Mouse (Mus musculus) heart, embryonic 11.5 days (tissue): Measurements from ENCODE around the gene Pbx1. TPM values are rescaled to one million over a fixed set of nuclear protein-coding genes. Genes with fewer than 3 reads are reported as not detected.

Experiments used
- ATAC-seq: fragments of 200-750 bp; cut with Nextera tagmentation; replicated peaks from 2 replicates; pipeline ENCODE4 v1.8.0; 2017; ENCODE audit warnings: moderate library complexity; ENCODE audit not compliant: insufficient number of reproducible peaks, low FRiP score, low TSS enrichment
- H3K27ac ChIP-seq: fragments of 300-500 bp; sonication (generic); 2 replicates; pipeline ENCODE4 v1.5.1; 2014; ENCODE audit warnings: mild to moderate bottlenecking, low read depth, low read length
- H3K27me3 ChIP-seq: fragments of 300-500 bp; sonication (generic); 2 replicates; pipeline ENCODE4 v1.6.1; 2014; ENCODE audit warnings: mild to moderate bottlenecking, low read length, mixed read lengths; ENCODE audit not compliant: control insufficient read depth, insufficient read depth
- H3K36me3 ChIP-seq: fragments of 300-500 bp; sonication (generic); 2 replicates; pipeline ENCODE4 v1.6.1; 2014; ENCODE audit warnings: mild to moderate bottlenecking, low read length, moderate library complexity, mixed read lengths; ENCODE audit not compliant: control insufficient read depth, insufficient read depth
- H3K4me1 ChIP-seq: fragments of 300-500 bp; sonication (generic); 2 replicates; pipeline ENCODE4 v1.6.1; 2014; ENCODE audit warnings: low read length; ENCODE audit not compliant: control insufficient read depth, insufficient read depth
- H3K4me2 ChIP-seq: fragments of 300-500 bp; sonication (generic); 2 replicates; pipeline ENCODE4 v1.6.1; 2014; ENCODE audit warnings: mild to moderate bottlenecking, moderate library complexity
- H3K4me3 ChIP-seq: fragments of 300-500 bp; sonication (generic); 2 replicates; pipeline ENCODE4 v1.5.1; 2014; ENCODE audit warnings: low read depth, low read length
- H3K9ac ChIP-seq: fragments of 300-500 bp; sonication (generic); 2 replicates; pipeline ENCODE4 v1.6.1; 2014; ENCODE audit warnings: mild to moderate bottlenecking, low read depth, low read length, moderate library complexity
- H3K9me3 ChIP-seq: fragments of 300-500 bp; sonication (generic); replicated peaks from 2 replicates; pipeline ENCODE4 v1.6.1; 2016; ENCODE audit warnings: low read length; ENCODE audit not compliant: control insufficient read depth
- WGBS: fragments of 180-500 bp; shearing (Covaris S2); extraction: QIAGEN DNeasy Blood & Tissue Kit; methylation state at CpG from one replicate; pipeline ENCODE4 v1.1.7; 2014; ENCODE audit not compliant: insufficient replicate concordance; 5-methylcytosine and 5-hydroxymethylcytosine counted together
- polyA plus RNA-seq: library from polyadenylated mRNA; unstranded; fragments of >200 nt; fragmentation: Nextera tagmentation; extraction: Ambion mirVana; gene quantifications from 2 replicates; pipeline ENCODE4 v1.2.1, GENCODE M21; 2014

Gene Pbx1
- polyA plus RNA-seq, 1 experiment from 2014 or later: 33.5 TPM

- no peaks in the 10 kb centered on the region for H3K27me3 ChIP-seq
- no peaks in the 10 kb centered on the region for H3K4me1 ChIP-seq
- WGBS: 54% methylated on average over 4 of the region's 4 CpGs
- H3K9me3 ChIP-seq: no peaks in the 10 kb centered on the region
- no peak overlapping the region for H3K27ac ChIP-seq
- H3K4me3 ChIP-seq: no peak overlapping the region
- no peak overlapping the region for H3K9ac ChIP-seq
- ATAC-seq: no peak
- H3K36me3 ChIP-seq: no peaks in the 10 kb centered on the region
- no peak overlapping the region for H3K4me2 ChIP-seq
Measured at GRCm38 (mm10) chr1:168091627-168092026, 340.4 kb downstream of the Pbx1 start.

GRCm38 (mm10) chr1:168088680-168089079 is 343.4 kb downstream of the Pbx1 start:
- Histone ChIP-seq H3K36me3 (no peaks in the 10 kb centered on the region), H3K4me1 (no peaks in the 10 kb centered on the region), H3K9ac (no peak overlapping the region), H3K27ac (no peak overlapping the region), H3K4me2 (no peak overlapping the region), H3K4me3 (no peak overlapping the region), H3K9me3 (no peaks in the 10 kb centered on the region), H3K27me3 (no peaks in the 10 kb centered on the region)
- ATAC-seq: no peak
- WGBS: 79% methylated on average over 7 of the region's 7 CpGs

GRCm38 (mm10) chr1:168079394-168079767 is 352.7 kb downstream of the Pbx1 start:
- Histone ChIP-seq H3K27me3 (no peaks in the 10 kb centered on the region), H3K9ac (no peak overlapping the region), H3K9me3 (no peaks in the 10 kb centered on the region), H3K36me3 (no peaks in the 10 kb centered on the region), H3K4me3 (no peak overlapping the region), H3K27ac (no peak overlapping the region), H3K4me1 (no peaks in the 10 kb centered on the region), H3K4me2 (no peak overlapping the region)
- ATAC-seq: no peak
- 79% methylated on average over 6 of the region's 6 CpGs for WGBS

- no peaks in the 10 kb centered on the region for H3K27me3 ChIP-seq
- no peak overlapping the region for H3K9ac ChIP-seq
- H3K27ac ChIP-seq: no peak overlapping the region
- WGBS: 76% methylated on average over 10 of the region's 10 CpGs
- no peak overlapping the region for H3K4me2 ChIP-seq
- H3K9me3 ChIP-seq: no peaks in the 10 kb centered on the region
- H3K4me1 ChIP-seq: no peaks in the 10 kb centered on the region
- no peak for ATAC-seq
- H3K4me3 ChIP-seq: no peak overlapping the region
- H3K36me3 ChIP-seq: no peaks in the 10 kb centered on the region
Measured at GRCm38 (mm10) chr1:168078746-168079393, 353.2 kb downstream of the Pbx1 start.

GRCm38 (mm10) chr1:168071974-168072373 is 360.1 kb downstream of the Pbx1 start:
- Histone ChIP-seq H3K27me3 (no peaks in the 10 kb centered on the region), H3K4me2 (no peak overlapping the region), H3K4me1 (no peaks in the 10 kb centered on the region), H3K36me3 (no peaks in the 10 kb centered on the region), H3K9ac (no peak overlapping the region), H3K4me3 (no peak overlapping the region), H3K27ac (no peak overlapping the region), H3K9me3 (no peaks in the 10 kb centered on the region)
- WGBS: 76% methylated on average over 5 of the region's 5 CpGs
- ATAC-seq: no peak

- no peaks in the 10 kb centered on the region for H3K9me3 ChIP-seq
- H3K4me3 ChIP-seq: no peak overlapping the region
- H3K9ac ChIP-seq: no peak overlapping the region
- 73% methylated on average over 6 of the region's 6 CpGs for WGBS
- ATAC-seq: no peak
- no peaks in the 10 kb centered on the region for H3K36me3 ChIP-seq
- H3K4me1 ChIP-seq: no peaks in the 10 kb centered on the region
- H3K27ac ChIP-seq: no peak overlapping the region
- no peaks in the 10 kb centered on the region for H3K27me3 ChIP-seq
- H3K4me2 ChIP-seq: no peak overlapping the region
Measured at GRCm38 (mm10) chr1:168070273-168070910, 361.7 kb downstream of the Pbx1 start.

GRCm38 (mm10) chr1:168069740-168070139 is 362.3 kb downstream of the Pbx1 start:
- no peak for ATAC-seq
- Histone ChIP-seq H3K36me3 (no peaks in the 10 kb centered on the region), H3K4me1 (no peaks in the 10 kb centered on the region), H3K4me2 (no peak overlapping the region), H3K27ac (no peak overlapping the region), H3K9me3 (no peaks in the 10 kb centered on the region), H3K27me3 (no peaks in the 10 kb centered on the region), H3K4me3 (no peak overlapping the region), H3K9ac (no peak overlapping the region)
- WGBS: 19% methylated on average over 5 of the region's 5 CpGs
